Mouse (Mus musculus): ENCODE data around the gene Rab3il1.
A peak's percentile ranks its signal among the peaks of the same experiment; 100 is the strongest.
"Not testable (repeated sequence)": the region's sequence is repeated elsewhere in the genome, so short reads cannot be mapped to it uniquely, and the experiment has no call there.

The Rab3il1 gene

GRCm38 (mm10) chr19:10001206-10001969, at the start of gene Rab3il1, which contains the start of gene Best1:
TSS of gene Rab3il1 (plus strand) at chr19:10001669.
TSS of gene Best1 (minus strand) at chr19:10001633.
- DNase-seq (ENCODE audit: low spot score in 2 of 2) = no peak

DNA sequence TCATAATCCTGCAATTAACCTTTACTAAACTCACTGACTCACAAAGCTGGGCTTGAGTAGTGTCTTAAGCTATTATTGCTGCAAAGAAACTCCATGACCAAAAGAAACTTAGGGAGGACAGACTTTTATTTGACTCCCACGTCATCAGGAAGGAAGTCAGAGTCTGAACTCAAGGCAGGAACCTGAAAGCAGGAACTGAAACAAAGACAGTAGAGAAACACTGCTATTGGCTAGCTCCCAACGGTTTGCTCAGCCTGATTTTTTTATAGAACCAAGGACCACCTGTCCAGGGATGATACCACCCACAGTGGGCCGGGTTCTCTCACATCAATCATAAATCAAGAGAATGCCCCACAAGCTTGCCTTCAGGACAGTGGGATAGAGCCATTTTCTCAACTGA, 49.1 kb upstream of the Rab3il1 start:
- DNase-seq (ENCODE audit: low spot score in 2 of 2) = no peak

GRCm38 (mm10) chr19:9952912-9953311, 48.6 kb upstream of the Rab3il1 start:
- DNase-seq (ENCODE audit: low spot score in 2 of 2) = no peak

DNA sequence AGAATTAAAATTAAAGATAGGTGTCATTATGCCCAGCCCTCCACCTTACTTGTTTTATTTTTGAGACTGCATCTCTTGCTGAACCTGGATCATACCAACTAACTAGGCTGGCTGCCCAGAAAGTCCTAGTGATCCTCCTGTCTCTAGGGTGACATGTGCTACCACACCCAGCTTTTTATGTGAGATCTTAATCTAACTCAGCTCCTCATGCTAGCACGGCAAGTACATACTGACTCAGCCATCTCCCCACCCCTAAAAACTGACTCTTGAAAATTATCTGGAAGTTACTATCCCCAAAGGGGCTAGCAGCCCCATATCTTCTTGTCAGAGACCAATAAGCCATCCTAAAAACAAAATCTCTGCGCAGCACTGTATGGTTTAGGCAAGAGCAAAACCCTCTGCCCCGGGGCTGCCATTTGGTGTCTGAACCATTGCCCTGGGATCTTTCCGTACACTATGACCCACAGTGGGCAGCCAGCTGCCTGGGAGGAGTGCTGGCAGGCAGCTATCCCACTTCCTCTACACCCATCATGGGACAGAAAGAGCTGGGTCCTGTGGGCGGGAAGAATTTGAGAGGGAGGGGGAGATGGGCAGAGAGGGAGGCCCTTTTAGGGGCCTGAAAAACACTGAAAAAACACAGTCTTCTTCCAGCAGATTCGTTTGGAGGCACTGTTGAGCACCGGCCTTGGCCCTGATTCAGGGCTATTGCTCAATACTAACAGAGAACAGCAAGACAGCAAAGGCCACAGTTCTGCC, 47.2 kb upstream of the Rab3il1 start:
- DNase-seq (ENCODE audit: low spot score in 2 of 2) = peak in 1 of 2 experiments; percentile 24

DNA sequence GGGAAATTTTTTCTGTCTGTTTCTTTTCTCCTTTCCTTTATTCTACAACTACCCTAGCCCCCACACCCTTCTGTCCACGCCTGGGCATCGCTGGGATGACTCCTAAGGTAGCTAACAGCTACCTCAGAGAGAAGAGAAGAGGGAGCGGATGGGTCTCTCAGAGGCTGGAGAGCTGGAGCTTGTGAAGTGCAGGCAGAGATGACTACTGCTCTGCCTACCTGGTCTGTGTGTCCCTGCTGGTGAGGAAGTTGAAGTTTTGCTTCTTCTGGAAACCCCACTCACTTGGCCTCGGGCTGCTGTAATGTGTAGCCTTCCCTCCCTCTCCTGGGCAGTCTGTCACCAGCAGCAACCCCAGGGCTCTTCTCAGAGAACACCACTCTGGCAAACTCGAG, 46.7 kb upstream of the Rab3il1 start:
- no peak for DNase-seq (ENCODE audit: low spot score in 2 of 2)

DNA sequence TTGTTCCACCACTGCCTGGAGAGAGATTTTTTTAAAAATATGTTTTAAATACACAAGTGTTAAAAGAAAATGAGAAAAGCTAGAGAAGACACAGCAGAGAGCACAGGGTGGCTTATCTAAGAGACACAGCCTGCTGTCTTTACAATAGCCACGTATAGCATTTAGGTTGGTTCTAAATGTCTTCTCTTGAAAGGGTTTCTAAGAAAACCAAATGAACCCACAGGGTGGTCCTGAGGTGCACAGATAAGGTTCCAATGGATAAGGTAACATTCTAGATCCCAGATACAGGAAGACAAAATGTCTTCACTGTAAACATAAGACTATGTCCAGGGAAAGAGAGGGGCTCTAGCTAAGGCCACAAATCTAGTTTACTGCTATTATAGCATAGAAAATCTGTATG, 46.0 kb upstream of the Rab3il1 start:
- no peak for DNase-seq (ENCODE audit: low spot score in 2 of 2)

DNA sequence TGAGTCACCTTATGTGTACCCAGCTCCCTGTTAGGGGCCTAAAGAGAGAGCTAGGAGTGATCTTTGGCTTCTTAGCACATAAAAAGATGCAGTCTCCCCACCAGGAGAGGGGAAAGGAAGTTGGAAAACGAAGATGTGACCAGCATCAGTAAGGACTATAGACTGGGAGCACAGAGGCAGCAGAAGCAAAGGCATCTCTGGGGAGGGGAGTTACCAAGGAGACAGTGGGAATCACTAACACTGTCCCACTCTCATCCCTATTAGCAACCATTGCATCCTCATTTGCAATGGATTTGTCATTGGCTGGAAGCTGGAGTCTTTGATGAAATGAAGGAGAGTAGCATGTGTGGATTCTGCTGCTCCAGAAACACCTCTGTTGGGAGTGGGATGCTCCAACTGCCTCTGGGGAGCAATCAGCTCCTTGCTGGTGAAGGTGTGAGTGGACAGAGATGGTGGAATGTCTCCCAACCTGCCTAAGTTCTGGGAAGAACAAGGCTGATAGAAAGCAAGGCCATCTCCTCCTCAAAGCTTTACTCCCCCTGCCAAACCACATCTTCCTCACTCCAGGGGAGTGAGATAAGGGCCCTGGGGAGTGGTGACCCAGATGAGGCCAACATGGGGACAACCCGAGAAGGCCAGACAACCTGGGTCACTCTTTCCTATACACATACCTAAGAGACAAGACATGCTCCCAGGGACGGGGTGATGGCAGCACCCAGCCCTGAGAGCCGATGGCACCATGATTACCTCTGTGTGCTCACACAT, 44.7 kb upstream of the Rab3il1 start:
- no peak for DNase-seq (ENCODE audit: low spot score in 2 of 2)

DNA sequence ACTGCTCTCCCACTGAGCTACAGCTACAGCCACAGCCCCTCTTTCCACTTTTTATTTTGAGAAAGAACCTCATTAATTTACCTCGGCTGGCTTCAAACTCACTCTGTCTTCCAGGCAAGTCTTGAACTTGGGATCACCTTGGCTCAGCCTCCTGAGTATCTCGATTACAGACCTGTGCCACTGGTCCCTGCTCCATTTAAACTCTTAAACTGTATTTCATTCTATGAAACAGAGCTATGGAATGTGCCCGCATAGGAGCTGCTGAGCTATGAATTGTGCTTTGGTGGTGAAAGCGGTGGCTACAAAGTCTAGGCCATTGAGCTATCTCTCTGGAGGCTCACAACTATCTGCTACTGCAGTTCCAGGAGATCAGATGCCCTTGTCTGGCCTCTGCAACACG, 43.5 kb upstream of the Rab3il1 start:
- no peak for DNase-seq (ENCODE audit: low spot score in 2 of 2)

DNA sequence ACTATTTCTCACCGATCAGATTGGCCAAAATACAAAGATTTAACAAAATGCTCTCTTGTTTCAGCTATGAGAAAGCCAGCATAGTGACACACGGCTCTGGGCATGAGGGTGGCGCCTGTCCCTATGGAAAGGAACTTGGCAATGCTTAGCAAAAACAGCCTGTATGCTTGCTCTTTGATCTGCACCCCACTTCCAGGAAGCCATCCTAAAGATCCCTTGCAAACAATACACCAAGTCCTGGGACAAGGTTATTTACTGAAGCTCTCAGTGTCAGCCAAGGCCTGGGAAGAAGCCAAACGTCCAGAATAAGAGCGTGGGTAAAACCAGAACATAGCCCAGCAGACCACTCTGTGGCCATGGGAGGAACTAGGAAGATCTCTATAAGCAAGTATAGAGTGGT, 40.7 kb upstream of the Rab3il1 start:
- DNase-seq (ENCODE audit: low spot score in 2 of 2) = no peak

GRCm38 (mm10) chr19:9964205-9964916, 37.1 kb upstream of the Rab3il1 start:
- no peak for DNase-seq (ENCODE audit: low spot score in 2 of 2)

DNA sequence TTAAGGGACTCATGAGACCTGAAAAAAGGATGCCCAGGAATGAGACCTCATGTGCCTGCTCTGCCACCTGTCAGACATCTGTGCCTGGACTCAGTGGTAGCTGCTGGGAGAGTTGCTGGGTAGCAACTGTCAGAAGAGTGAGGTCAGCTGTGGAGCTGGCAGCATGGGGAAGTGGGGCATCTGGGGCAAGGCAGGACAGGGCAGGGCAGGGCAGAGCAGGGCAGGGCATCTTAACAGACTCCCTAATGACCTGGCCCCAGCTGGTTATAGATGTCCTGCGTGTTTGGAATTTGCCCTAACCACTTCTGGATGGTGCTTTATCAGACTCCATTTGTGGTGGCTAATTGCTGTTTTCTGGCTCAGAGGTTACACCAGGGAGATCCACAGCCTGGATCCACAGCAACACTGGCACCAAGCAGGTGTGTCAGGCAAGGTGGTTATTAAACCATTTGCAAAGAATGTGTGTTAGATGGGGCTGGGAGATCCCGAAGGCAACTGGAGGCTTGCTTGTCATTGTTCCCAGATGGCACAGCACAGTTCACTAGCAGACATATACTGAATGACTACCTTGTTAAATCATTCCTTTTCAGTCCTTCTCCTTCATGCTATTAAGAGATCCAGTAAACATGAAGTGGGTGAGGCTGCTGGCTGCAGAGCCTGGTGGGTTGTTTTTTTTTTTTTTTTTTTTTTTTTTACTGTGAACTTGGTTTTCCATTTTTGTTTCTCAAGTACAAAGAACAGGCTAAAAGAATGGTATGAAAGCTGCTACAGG, 35.2 kb upstream of the Rab3il1 start:
- DNase-seq (ENCODE audit: low spot score in 2 of 2) = no peak

GRCm38 (mm10) chr19:9968081-9968787, 33.2 kb upstream of the Rab3il1 start:
- no peak for DNase-seq (ENCODE audit: low spot score in 2 of 2)

DNA sequence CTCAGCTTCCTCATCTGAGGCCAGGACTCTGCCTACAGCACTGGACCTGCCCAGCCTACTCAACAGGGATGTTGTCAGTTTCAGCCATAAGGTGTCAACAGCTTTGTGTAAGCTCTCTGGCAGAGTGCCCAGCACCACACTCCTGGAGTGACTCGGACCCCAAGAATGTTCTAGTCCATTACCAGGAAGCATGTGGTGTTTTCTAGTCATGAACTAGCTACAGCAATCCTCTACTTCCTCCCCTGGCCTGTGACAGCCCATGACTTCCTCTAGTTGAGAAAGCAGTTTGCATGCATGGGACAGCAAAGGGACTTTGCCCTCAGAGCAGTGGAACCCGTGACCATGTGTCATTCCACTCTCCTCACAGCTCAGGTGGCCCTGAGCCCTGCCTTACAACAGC, 26.6 kb upstream of the Rab3il1 start:
- not testable (repeated sequence) for DNase-seq (ENCODE audit: low spot score in 2 of 2)

- no peak for DNase-seq (ENCODE audit: low spot score in 2 of 2)
Measured at GRCm38 (mm10) chr19:9977085-9977484, 24.4 kb upstream of the Rab3il1 start.

DNA sequence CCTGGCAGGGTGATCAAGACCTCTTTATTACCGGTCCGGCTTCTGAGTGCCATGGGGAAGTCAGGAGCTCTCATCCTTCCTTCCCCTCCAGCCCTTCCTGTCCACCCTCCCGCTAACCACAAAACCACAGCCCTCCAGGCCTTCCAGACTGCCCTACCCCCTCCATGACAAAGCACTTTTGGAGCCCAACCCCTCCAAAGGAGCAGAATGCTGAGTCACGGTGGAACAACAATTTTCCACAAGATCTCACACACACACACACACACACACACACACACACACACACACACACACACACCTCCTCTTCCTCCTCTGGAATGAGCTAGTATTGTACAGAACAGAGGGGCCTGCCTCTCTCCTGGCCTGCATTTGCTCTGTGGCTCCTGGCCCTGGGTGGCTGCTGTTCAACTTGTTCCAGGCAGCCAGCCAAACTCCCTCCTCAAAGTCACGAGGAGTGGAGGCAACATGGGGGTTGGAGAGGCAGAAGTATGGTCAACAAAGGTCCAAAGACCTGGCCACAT, 23.0 kb upstream of the Rab3il1 start:
- peak in 1 of 2 experiments; percentile 57 for DNase-seq (ENCODE audit: low spot score in 2 of 2)

DNA sequence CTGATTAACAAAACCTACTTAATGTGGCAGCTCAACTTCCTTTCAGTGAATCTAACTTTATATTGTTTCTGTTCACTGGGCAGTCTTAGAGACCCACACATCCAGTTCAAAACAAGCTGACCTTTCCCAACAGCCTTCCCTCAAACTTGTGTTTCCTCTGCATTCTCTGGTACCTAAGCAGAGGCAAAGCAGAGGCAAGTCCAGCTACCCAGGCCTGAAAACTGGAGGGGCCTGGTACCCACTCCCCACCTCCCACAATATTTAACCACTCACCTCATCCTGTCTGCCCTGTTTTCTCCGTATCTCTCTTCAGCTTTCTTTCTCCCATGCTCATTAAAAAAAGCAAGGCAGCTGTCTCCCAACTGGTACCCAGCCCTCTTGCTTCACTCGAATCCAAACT, 22.3 kb upstream of the Rab3il1 start:
- no peak for DNase-seq (ENCODE audit: low spot score in 2 of 2)

GRCm38 (mm10) chr19:9980258-9980657, 21.2 kb upstream of the Rab3il1 start, which contains the start of gene Fth1:
TSS of gene Fth1 (plus strand) at chr19:9980598.
- no peak for DNase-seq (ENCODE audit: low spot score in 2 of 2)

DNA sequence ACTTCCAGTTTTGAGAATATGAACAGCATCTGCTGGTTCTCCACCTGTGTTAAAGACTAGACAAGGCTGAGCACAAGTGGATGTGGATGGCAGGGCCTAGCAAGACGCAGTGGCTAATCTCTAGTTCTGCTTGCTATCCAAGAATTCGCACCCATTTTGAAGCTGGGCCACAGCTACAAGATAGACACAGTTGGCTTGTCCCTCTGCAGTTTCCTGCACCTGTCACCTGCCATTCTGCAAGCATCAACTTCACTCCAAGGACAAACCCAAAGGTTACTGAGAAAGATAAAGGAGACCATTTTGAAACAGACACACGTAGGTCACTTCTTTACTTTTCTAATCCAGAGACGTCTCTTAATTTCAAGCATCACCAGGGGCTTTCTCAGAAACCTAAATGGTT, 19.8 kb upstream of the Rab3il1 start:
- no peak for DNase-seq (ENCODE audit: low spot score in 2 of 2)

DNA sequence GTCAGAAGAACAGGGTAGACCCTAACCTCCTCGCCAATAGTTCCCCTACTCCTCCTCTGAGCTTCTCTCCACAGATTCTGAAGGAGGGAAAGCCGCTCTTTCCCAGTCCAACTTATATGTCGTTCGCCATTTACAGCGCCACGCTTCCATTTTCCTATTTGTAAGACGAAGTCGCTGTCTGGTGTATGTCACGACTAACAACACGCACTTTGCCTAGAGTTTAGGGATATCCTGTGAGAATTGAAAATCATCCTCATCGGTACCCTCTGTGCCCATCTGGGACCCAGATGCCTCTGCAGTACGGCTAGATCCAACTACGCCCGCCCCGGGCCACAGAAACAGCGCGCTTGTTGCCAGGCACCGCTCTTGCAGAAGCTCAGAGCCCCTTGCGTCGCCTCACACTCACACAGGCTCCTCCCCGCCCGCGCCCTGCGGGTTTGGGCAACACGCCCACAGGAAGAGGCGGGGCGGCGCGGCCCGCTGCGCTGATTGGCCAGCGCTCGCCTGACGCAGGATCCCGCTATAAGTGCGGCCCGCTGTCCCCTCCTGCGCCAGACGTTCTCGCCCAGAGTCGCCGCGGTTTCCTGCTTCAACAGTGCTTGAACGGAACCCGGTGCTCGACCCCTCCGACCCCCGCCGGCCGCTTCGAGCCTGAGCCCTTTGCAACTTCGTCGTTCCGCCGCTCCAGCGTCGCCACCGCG, 19.2 kb upstream of the Rab3il1 start:
- peak; percentile 91 to 97 for DNase-seq (ENCODE audit: low spot score in 2 of 2)
